Mouse (Mus musculus) embryonic facial prominence, embryonic 14.5 days (tissue): ENCODE measurements at regions not wholly inside any gene's neighbourhood (a gene's known extent, or its start where the extent isn't known, plus 50 kb on each side); places are given as distances from the start of the nearest gene placed in this dataset.
A peak's percentile ranks its signal among the peaks of the same experiment; 100 is the strongest.

ENCODE experiments used
- ATAC-seq: fragments of 200-750 bp; cut with Nextera tagmentation; 2 replicates; pipeline ENCODE4 v1.8.0; 2017; ENCODE audit warnings: low read depth, moderate number of reproducible peaks, moderate TSS enrichment
- DNase-seq: peaks from one replicate; pipeline ENCODE4 v3.0.0-alpha.2; 2015; ENCODE audit warnings: low spot score
- H3K27ac ChIP-seq: fragments of 300-500 bp; sonication (generic); replicated peaks from 2 replicates; pipeline ENCODE4 v1.5.1; 2014; ENCODE audit warnings: low read depth, mild to moderate bottlenecking, low read length, moderate library complexity
- H3K27me3 ChIP-seq: fragments of 300-500 bp; sonication (generic); replicated peaks from 2 replicates; pipeline ENCODE4 v1.6.1; 2014; ENCODE audit warnings: low read length; ENCODE audit not compliant: control insufficient read depth, insufficient read depth
- H3K36me3 ChIP-seq: fragments of 300-500 bp; sonication (generic); 2 replicates; pipeline ENCODE4 v1.6.1; 2014; ENCODE audit warnings: low read length, mixed read lengths; ENCODE audit not compliant: control insufficient read depth, insufficient read depth
- H3K4me1 ChIP-seq: fragments of 300-500 bp; sonication (generic); 2 replicates; pipeline ENCODE4 v1.6.1; 2014; ENCODE audit warnings: antibody characterized with exemption, low read length; ENCODE audit not compliant: control insufficient read depth, insufficient read depth
- H3K4me2 ChIP-seq: fragments of 300-500 bp; sonication (generic); 2 replicates; pipeline ENCODE4 v1.6.1; 2014; ENCODE audit warnings: low read depth, mild to moderate bottlenecking, low read length, moderate library complexity, mixed read lengths
- H3K4me3 ChIP-seq: fragments of 300-500 bp; sonication (generic); 2 replicates; pipeline ENCODE4 v1.5.1; 2014; ENCODE audit warnings: low read depth, mild to moderate bottlenecking, low read length
- H3K9ac ChIP-seq: fragments of 300-500 bp; sonication (generic); 2 replicates; pipeline ENCODE4 v1.6.1; 2014; ENCODE audit warnings: low read depth, mild to moderate bottlenecking, low read length, moderate library complexity, mixed read lengths
- H3K9me3 ChIP-seq: fragments of 300-500 bp; sonication (generic); 2 replicates; pipeline ENCODE4 v1.6.1; 2016; ENCODE audit warnings: low read length; ENCODE audit not compliant: control insufficient read depth
- WGBS: fragments of 180-500 bp; shearing (Covaris S2); extraction: QIAGEN DNeasy Blood & Tissue Kit; methylation state at CpG from one replicate; pipeline ENCODE4 v1.1.7; 2014; 5-methylcytosine and 5-hydroxymethylcytosine counted together

DNA sequence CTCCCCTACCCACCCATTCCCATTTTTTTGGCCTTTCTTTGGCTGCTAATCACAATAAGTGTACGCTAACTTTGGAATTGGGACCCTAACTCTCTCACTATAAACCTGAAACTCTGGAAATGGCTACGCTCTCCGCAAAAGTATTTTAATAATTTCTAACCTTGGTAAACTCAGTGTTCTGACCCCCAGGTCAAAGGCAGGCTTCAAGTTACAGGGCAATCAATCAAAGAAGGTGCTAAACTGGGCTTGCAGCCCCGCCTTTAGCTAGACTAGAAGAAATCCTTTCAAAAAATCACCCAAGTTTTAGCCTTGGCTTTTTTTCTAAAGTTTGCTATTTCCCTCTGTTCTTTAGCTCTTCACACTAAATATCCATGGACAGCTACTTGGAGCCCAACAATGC, 72.4 kb upstream of the Spag17 start:
- ATAC-seq (no peak), DNase-seq (no peak)
- Histone ChIP-seq H3K4me3 (no peak overlapping the region), H3K27me3 (no peaks in the 10 kb centered on the region), H3K36me3 (no peaks in the 10 kb centered on the region), H3K9ac (no peak overlapping the region), H3K9me3 (no peaks in the 10 kb centered on the region), H3K4me1 (0 out of 2 replicates have a peak, but pooled peaks cover 1% of the 10 kb centered on the region), H3K27ac (no peak overlapping the region), H3K4me2 (no peak overlapping the region)
- WGBS: 62% methylated on average over 4 of the region's 4 CpGs

DNA sequence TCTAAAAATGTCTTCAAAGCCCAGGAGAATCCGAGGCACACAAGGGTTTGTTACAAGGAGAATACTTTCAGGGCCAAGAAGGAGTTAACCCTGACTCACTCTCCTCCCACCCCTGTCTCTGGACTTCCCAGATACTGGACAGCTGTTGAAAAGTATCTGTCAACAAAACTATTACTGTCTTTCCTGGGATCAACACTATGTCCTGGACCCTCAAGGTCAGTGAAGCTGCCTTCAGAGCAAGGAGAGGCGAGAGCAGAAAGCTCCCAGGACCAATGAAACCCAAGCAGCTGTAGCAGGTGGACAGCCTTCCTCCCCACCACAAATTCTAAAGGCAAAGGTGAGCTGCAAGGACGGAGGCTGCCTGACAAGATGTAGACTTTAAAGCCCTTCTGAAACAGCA, 70.1 kb upstream of the Spag17 start:
- DNase-seq (peak; percentile 45), ATAC-seq (0 out of 2 replicates have a peak, but pooled peaks have one; percentile 15)
- Histone ChIP-seq H3K27me3 (no peaks in the 10 kb centered on the region), H3K9me3 (no peaks in the 10 kb centered on the region), H3K4me1 (0 out of 2 replicates have a peak, but pooled peaks cover 4% of the 10 kb centered on the region), H3K4me3 (no peak overlapping the region), H3K9ac (no peak overlapping the region), H3K36me3 (no peaks in the 10 kb centered on the region), H3K4me2 (no peak overlapping the region), H3K27ac (no peak overlapping the region)
- 47% methylated on average over 3 of the region's 3 CpGs for WGBS

DNA sequence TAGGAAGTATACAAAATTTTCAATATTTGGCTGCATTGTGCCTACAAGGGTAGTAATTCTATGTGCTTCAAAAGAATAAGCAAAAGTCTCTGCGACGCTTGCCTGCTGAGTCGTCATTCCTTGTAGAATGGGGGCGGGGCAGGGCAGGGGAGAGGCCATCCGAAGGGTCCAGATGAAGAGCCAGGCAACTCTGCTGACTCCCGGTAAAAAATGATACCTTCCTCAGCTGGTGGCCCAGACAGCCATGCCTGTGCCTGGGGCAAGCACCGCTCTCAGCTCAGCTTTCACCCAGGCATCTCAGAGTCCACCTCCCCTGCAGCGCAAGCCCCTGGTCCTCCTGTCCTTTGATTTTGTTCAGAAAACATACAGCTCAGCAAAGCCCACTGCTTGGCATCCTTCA, 67.2 kb upstream of the Spag17 start:
- H3K27ac ChIP-seq: no peak overlapping the region
- no peaks in the 10 kb centered on the region for H3K27me3 ChIP-seq
- 0 out of 2 replicates have a peak, but pooled peaks cover 4% of the 10 kb centered on the region for H3K4me1 ChIP-seq
- no peaks in the 10 kb centered on the region for H3K9me3 ChIP-seq
- H3K4me3 ChIP-seq: no peak overlapping the region
- DNase-seq (no peak), ATAC-seq (no peak)
- WGBS: 26% methylated on average over 8 of the region's 8 CpGs
- H3K9ac ChIP-seq: no peak overlapping the region
- no peaks in the 10 kb centered on the region for H3K36me3 ChIP-seq
- no peak overlapping the region for H3K4me2 ChIP-seq

DNA sequence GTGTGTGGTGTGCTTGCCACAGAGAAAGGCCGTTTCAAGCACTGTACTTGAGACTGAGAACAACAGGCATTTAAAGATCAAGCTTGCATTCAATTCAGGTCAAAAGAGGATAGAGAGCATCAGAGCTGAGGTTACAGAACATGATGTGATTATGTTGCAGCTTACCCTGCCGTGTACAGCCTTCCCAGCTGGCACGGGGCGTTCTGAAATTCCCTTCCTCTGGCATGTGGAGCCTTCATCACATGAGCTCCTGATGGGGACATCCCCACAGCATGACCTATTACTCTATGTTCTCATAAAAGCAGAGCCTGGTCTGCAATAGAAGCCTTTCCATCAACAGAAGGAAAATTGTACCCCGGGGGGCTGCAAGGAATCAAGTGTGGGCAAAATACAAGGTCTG, 62.5 kb upstream of the Spag17 start:
- 62% methylated on average over 5 of the region's 5 CpGs for WGBS
- Histone ChIP-seq H3K27me3 (no peaks in the 10 kb centered on the region), H3K9ac (no peak overlapping the region), H3K27ac (no peak overlapping the region), H3K9me3 (no peaks in the 10 kb centered on the region), H3K4me3 (no peak overlapping the region), H3K4me1 (0 out of 2 replicates have a peak, but pooled peaks cover 4% of the 10 kb centered on the region), H3K4me2 (no peak overlapping the region), H3K36me3 (no peaks in the 10 kb centered on the region)
- no peak for DNase-seq
- no peak for ATAC-seq

DNA sequence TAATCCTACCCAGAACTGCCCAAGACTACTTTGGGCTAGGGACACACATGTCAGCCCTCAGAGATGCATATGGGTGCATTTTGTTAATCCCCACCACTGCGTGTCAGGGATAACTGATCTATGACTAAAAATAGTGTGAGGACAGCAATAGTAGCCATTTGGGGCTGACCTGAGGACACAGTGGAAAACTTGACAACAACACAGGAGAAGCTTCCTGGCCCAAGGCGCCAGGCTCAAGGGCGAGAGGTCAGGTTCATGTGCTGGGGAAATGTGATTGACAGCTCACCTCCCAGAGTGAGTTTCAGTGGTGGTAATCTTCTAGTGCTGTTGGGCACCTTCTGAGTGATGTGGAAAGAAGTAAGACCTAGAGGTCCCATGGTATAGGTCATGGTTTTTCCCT, 62.0 kb upstream of the Spag17 start:
- Histone ChIP-seq H3K4me2 (no peak overlapping the region), H3K4me1 (no peaks in the 10 kb centered on the region), H3K4me3 (no peak overlapping the region), H3K9ac (no peak overlapping the region), H3K9me3 (no peaks in the 10 kb centered on the region), H3K36me3 (no peaks in the 10 kb centered on the region), H3K27me3 (no peaks in the 10 kb centered on the region), H3K27ac (no peak overlapping the region)
- no peak for ATAC-seq
- no peak for DNase-seq
- WGBS: 79% methylated on average over 3 of the region's 3 CpGs
